Mouse (Mus musculus) lung, postnatal 0 days (tissue): ENCODE results near the gene Cd164l2. TPM values are rescaled to one million over a fixed set of nuclear protein-coding genes. Genes with fewer than 3 reads are reported as not detected.
A peak's percentile ranks its signal among the peaks of the same experiment; 100 is the strongest.

Experiments used
- ATAC-seq: fragments of 200-750 bp; cut with Nextera tagmentation; 2 replicates; pipeline ENCODE4 v1.8.0; 2017; ENCODE audit warnings: moderate library complexity
- DNase-seq: peaks from one replicate; pipeline ENCODE4 v3.0.0-alpha.2; 2016; ENCODE audit warnings: low spot score
- H3K27ac ChIP-seq: fragments of 300-500 bp; sonication (generic); 2 replicates; pipeline ENCODE4 v1.5.1; 2014; ENCODE audit warnings: antibody characterized with exemption, mild to moderate bottlenecking, low read length, mixed read lengths
- H3K27me3 ChIP-seq: fragments of 300-500 bp; sonication (generic); replicated peaks from 2 replicates; pipeline ENCODE4 v1.6.1; 2014; ENCODE audit warnings: low read length, mixed read lengths; ENCODE audit not compliant: insufficient read depth
- H3K36me3 ChIP-seq: fragments of 300-500 bp; sonication (generic); 2 replicates; pipeline ENCODE4 v1.6.1; 2014; ENCODE audit warnings: low read length, mixed read lengths; ENCODE audit not compliant: insufficient read depth
- H3K4me1 ChIP-seq: fragments of 300-500 bp; sonication (generic); 2 replicates; pipeline ENCODE4 v1.6.1; 2014; ENCODE audit warnings: antibody characterized with exemption, low read depth, low read length, mixed read lengths; ENCODE audit not compliant: insufficient read depth
- H3K4me2 ChIP-seq: fragments of 300-500 bp; sonication (generic); replicated peaks from 2 replicates; pipeline ENCODE4 v1.6.1; 2014; ENCODE audit warnings: low read depth, mild to moderate bottlenecking, low read length, moderate library complexity, mixed read lengths
- H3K4me3 ChIP-seq: fragments of 300-500 bp; sonication (generic); 2 replicates; pipeline ENCODE4 v1.5.1; 2014; ENCODE audit warnings: low read depth, low read length
- H3K9ac ChIP-seq: fragments of 300-500 bp; sonication (generic); replicated peaks from 2 replicates; pipeline ENCODE4 v1.6.1; 2014; ENCODE audit warnings: low read depth, mild to moderate bottlenecking
- H3K9me3 ChIP-seq: fragments of 300-500 bp; sonication (generic); 2 replicates; pipeline ENCODE4 v1.6.1; 2016; ENCODE audit warnings: low read length, mixed read lengths
- CTCF ChIP-seq: IDR thresholded peaks from 2 replicates; pipeline ENCODE4 v1.5.1; 2016; ENCODE audit warnings: antibody characterized with exemption, mild to moderate bottlenecking
- EP300 ChIP-seq: IDR thresholded peaks from 2 replicates; pipeline ENCODE4 v1.6.1; 2016; ENCODE audit warnings: antibody characterized with exemption, mild to moderate bottlenecking, control low read depth
- WGBS: fragments of 180-500 bp; shearing (Covaris S2); extraction: QIAGEN DNeasy Blood & Tissue Kit; methylation state at CpG from one replicate; pipeline ENCODE4 v1.1.7; 2014; 5-methylcytosine and 5-hydroxymethylcytosine counted together
- polyA plus RNA-seq: library from polyadenylated mRNA; unstranded; fragments of >200 nt; fragmentation: Nextera tagmentation; extraction: Ambion mirVana; gene quantifications from 2 replicates; pipeline ENCODE4 v1.2.1, GENCODE M21; 2015

Gene Cd164l2
- polyA plus RNA-seq, 1 experiment from 2014 or later: 10.3 TPM

DNA sequence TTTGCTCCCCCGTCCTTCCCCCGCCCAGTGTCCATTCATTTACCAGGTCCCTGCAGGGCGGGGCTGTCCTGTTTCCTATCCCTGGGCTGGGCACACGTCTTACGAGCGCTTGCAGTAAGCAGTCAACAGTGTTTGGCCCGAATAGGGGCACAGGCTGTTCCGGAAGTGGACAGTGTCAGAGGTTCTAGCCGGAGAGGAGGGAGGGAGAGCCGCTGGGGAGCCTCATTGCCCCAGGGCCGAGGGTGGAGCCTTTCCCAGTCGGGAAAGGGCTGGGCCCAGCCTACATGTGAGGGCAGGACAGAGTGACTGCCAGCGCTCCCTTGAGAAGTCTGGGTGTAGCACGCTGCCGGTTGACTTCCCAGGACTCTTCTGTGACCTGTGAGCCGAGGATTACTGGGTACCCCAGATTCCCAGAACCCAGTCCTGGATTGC lies 28.6 kb downstream of the Cd164l2 start, which contains the start of gene Map3k6:
TSS of gene Map3k6 (plus strand) at position 329 of the 432 bp plus-strand sequence.
- ATAC-seq (peak; percentile 87), DNase-seq (peak; percentile 98)

DNA sequence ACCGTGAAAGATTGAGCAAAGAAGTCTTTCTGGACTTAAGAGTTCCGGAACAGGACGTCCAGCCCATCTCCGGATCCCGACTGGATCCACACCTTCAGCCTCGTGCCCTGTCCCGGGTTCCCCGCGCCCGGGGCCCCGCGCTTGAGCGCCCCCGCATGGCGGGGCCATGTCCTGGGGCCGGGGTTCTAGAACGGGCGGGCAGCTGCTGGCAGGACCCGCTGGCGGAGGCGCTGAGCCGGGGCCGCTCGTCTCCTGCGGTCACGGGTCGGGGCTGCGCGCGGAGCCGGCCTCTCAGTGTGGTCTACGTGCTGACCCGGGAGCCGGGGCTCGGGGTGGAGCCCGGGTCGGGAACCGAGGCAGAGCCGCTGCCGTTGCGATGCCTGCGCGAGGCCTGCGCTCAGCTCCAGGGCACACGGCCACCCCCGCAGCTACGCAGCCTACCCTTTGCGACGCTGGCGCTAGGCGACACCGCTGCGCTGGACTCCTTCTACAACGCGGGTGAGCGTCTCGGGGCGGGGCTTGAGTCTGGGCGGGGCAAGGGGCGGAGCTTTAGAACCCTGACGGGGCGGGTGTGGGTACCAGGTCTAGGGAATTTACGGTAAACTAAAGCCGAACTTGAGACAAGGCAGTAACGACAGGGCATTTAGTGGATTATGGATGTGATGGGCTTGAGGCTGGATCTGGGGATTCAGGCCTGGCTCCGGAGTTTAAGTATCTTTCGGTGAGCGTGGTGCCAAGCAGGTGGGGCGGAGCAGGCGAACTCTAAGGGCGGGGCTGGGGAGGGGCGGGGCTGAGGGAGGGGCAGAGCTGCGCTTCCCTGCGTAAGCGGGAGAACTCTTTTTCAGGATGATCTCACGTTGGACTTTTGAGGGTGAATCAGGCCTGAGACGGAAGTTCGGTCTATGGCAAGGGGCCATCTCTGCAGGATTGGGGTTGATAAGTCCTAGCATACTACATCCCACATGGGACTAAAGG lies 29.3 kb downstream of the Cd164l2 start:
- TF ChIP-seq EP300 (no peak; the same call in 1 of the 2 replicates), CTCF (peak; percentile 36)
- WGBS: under 1% methylated on average over 60 of the region's 78 CpGs
- Histone ChIP-seq H3K4me1 (peaks cover 5% of the 10 kb centered on the region; the same call in 1 of the 2 replicates), H3K27ac (peak overlapping the region; percentile 99), H3K4me3 (peak overlapping the region; percentile 77), H3K36me3 (no peaks in the 10 kb centered on the region), H3K4me2 (peak overlapping the region; percentile 96), H3K27me3 (no peaks in the 10 kb centered on the region), H3K9me3 (no peaks in the 10 kb centered on the region), H3K9ac (peak overlapping the region; percentile 97)
- DNase-seq (peak; percentile 94), ATAC-seq (peak; percentile 85)

More for the DNA sequence above, 28.6 kb downstream of the Cd164l2 start, which contains the start of gene Map3k6:
- H3K4me3 ChIP-seq: peak within 1 kb of the TSS; percentile 77
- peak within 1 kb of the TSS; percentile 99 for H3K27ac ChIP-seq
- no peaks in the 10 kb centered on the region for H3K36me3 ChIP-seq
- 2% methylated on average over 16 of the region's 16 CpGs for WGBS
- peak within 1 kb of the TSS; percentile 96 for H3K4me2 ChIP-seq
- H3K9ac ChIP-seq: peak within 1 kb of the TSS; percentile 97
- no peaks in the 10 kb centered on the region for H3K9me3 ChIP-seq
- no peaks in the 10 kb centered on the region for H3K27me3 ChIP-seq
- TF ChIP-seq EP300 (peak; percentile 100), CTCF (peak; percentile 26; the same call in 1 of the 2 replicates)
- peaks cover 5% of the 10 kb centered on the region; the same call in 1 of the 2 replicates for H3K4me1 ChIP-seq

DNA sequence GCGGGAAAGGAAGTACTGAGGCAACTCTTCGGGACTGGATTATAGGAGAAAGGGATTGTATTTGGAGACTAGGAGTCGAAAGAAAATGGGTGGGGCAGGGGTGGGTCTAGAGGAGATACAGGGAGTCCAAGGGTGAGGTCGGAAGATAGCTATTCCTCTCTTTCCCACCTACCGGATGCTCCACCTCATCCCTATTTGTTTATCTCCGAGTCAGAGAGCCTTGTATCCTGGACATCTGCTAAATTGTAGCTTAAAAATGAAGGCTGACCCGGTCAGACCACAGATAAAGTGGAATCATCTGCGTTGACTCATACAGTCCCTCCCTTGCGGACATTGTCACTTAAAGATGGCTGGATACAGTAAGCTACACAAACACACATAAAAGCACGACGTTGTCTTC lies 30.0 kb downstream of the Cd164l2 start:
- 23% methylated on average over 11 of the region's 11 CpGs for WGBS
- Histone ChIP-seq H3K9ac (no peak overlapping the region), H3K9me3 (no peaks in the 10 kb centered on the region), H3K4me2 (peak overlapping the region; percentile 96), H3K27ac (peak overlapping the region; percentile 99), H3K4me3 (peak overlapping the region; percentile 77), H3K4me1 (peaks cover 5% of the 10 kb centered on the region; the same call in 1 of the 2 replicates), H3K36me3 (no peaks in the 10 kb centered on the region), H3K27me3 (no peaks in the 10 kb centered on the region)
- DNase-seq (no peak), ATAC-seq (no peak)
- TF ChIP-seq EP300: peak; percentile 83
- TF ChIP-seq CTCF: no peak

DNA sequence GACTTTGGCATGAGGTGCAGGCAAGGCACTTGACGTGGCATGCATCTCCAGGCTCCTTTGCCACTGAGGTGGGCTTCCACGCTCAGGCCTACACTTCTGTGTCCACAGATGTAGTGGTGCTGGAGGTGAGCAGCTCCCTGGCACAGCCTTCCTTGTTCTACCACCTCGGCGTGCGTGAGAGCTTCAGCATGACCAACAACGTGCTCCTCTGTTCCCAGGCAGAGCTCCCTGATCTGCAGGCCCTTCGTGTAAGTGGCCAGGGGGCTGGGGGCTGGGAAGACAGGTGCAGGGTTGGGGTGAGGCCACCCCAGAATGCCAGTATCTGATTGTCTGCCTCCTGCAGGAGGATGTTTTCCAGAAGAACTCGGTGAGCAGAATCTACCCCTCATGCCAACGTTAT lies 30.8 kb downstream of the Cd164l2 start:
- 59% methylated on average over 9 of the region's 9 CpGs for WGBS
- Histone ChIP-seq H3K27me3 (no peaks in the 10 kb centered on the region), H3K4me1 (peaks cover 5% of the 10 kb centered on the region; the same call in 1 of the 2 replicates), H3K9ac (no peak overlapping the region), H3K36me3 (no peaks in the 10 kb centered on the region), H3K4me2 (peak overlapping the region; percentile 96; the same call in 1 of the 2 replicates), H3K27ac (peak overlapping the region; percentile 99; the same call in 1 of the 2 replicates), H3K9me3 (no peaks in the 10 kb centered on the region), H3K4me3 (0 out of 2 replicates have a peak overlapping the region, but pooled peaks have one; percentile 77)
- DNase-seq (no peak), ATAC-seq (no peak)
- no peak for TF ChIP-seq EP300
- TF ChIP-seq CTCF: no peak

GRCm38 (mm10) chr4:133243538-133243937 lies 31.6 kb downstream of the Cd164l2 start:
- Histone ChIP-seq H3K27me3 (no peaks in the 10 kb centered on the region), H3K4me3 (no peak overlapping the region), H3K36me3 (no peaks in the 10 kb centered on the region), H3K27ac (peak overlapping the region; percentile 99; the same call in 1 of the 2 replicates), H3K9ac (no peak overlapping the region), H3K9me3 (no peaks in the 10 kb centered on the region), H3K4me2 (0 out of 2 replicates have a peak overlapping the region, but pooled peaks have one; percentile 14), H3K4me1 (peaks cover 5% of the 10 kb centered on the region; the same call in 1 of the 2 replicates)
- ATAC-seq: no peak
- whole genome bisulfite sequencing: 24% methylated on average over 13 of the region's 13 CpGs
- no peak for DNase-seq
- TF ChIP-seq EP300 (peak; percentile 19; the same call in 1 of the 2 replicates), CTCF (no peak)

- Histone ChIP-seq H3K27ac (no peak overlapping the region), H3K4me1 (peaks cover 5% of the 10 kb centered on the region; the same call in 1 of the 2 replicates), H3K4me2 (no peak overlapping the region), H3K27me3 (no peaks in the 10 kb centered on the region), H3K4me3 (no peak overlapping the region), H3K9ac (no peak overlapping the region), H3K36me3 (no peaks in the 10 kb centered on the region), H3K9me3 (no peaks in the 10 kb centered on the region)
- ATAC-seq: no peak
- no peak for TF ChIP-seq CTCF
- TF ChIP-seq EP300: no peak
- no peak for DNase-seq
- 73% methylated on average over 1 of the region's 1 CpGs for WGBS
Measured at GRCm38 (mm10) chr4:133244289-133244688, 32.4 kb downstream of the Cd164l2 start.
